Mouse (Mus musculus) embryonic facial prominence, embryonic 14.5 days (tissue): ENCODE data around the gene Gm21988. TPM values are rescaled to one million over a fixed set of nuclear protein-coding genes. Genes with fewer than 3 reads are reported as not detected.

Experiments used
- ATAC-seq: fragments of 200-750 bp; cut with Nextera tagmentation; 2 replicates; pipeline ENCODE4 v1.8.0; 2017; ENCODE audit warnings: low read depth, moderate number of reproducible peaks, moderate TSS enrichment
- DNase-seq: peaks from one replicate; pipeline ENCODE4 v3.0.0-alpha.2; 2015; ENCODE audit warnings: low spot score
- H3K27ac ChIP-seq: fragments of 300-500 bp; sonication (generic); replicated peaks from 2 replicates; pipeline ENCODE4 v1.5.1; 2014; ENCODE audit warnings: low read depth, mild to moderate bottlenecking, low read length, moderate library complexity
- H3K27me3 ChIP-seq: fragments of 300-500 bp; sonication (generic); replicated peaks from 2 replicates; pipeline ENCODE4 v1.6.1; 2014; ENCODE audit warnings: low read length; ENCODE audit not compliant: control insufficient read depth, insufficient read depth
- H3K36me3 ChIP-seq: fragments of 300-500 bp; sonication (generic); 2 replicates; pipeline ENCODE4 v1.6.1; 2014; ENCODE audit warnings: low read length, mixed read lengths; ENCODE audit not compliant: control insufficient read depth, insufficient read depth
- H3K4me1 ChIP-seq: fragments of 300-500 bp; sonication (generic); 2 replicates; pipeline ENCODE4 v1.6.1; 2014; ENCODE audit warnings: antibody characterized with exemption, low read length; ENCODE audit not compliant: control insufficient read depth, insufficient read depth
- H3K4me2 ChIP-seq: fragments of 300-500 bp; sonication (generic); 2 replicates; pipeline ENCODE4 v1.6.1; 2014; ENCODE audit warnings: low read depth, mild to moderate bottlenecking, low read length, moderate library complexity, mixed read lengths
- H3K4me3 ChIP-seq: fragments of 300-500 bp; sonication (generic); 2 replicates; pipeline ENCODE4 v1.5.1; 2014; ENCODE audit warnings: low read depth, mild to moderate bottlenecking, low read length
- H3K9ac ChIP-seq: fragments of 300-500 bp; sonication (generic); 2 replicates; pipeline ENCODE4 v1.6.1; 2014; ENCODE audit warnings: low read depth, mild to moderate bottlenecking, low read length, moderate library complexity, mixed read lengths
- H3K9me3 ChIP-seq: fragments of 300-500 bp; sonication (generic); 2 replicates; pipeline ENCODE4 v1.6.1; 2016; ENCODE audit warnings: low read length; ENCODE audit not compliant: control insufficient read depth
- WGBS: fragments of 180-500 bp; shearing (Covaris S2); extraction: QIAGEN DNeasy Blood & Tissue Kit; methylation state at CpG from one replicate; pipeline ENCODE4 v1.1.7; 2014; 5-methylcytosine and 5-hydroxymethylcytosine counted together
- polyA plus RNA-seq: library from polyadenylated mRNA; unstranded; fragments of >200 nt; fragmentation: Nextera tagmentation; extraction: Ambion mirVana; gene quantifications from 2 replicates; pipeline ENCODE4 v1.2.1, GENCODE M21; 2014

Gene Gm21988
- polyA plus RNA-seq, 1 experiment from 2014 or later, result 12.2 TPM

DNA sequence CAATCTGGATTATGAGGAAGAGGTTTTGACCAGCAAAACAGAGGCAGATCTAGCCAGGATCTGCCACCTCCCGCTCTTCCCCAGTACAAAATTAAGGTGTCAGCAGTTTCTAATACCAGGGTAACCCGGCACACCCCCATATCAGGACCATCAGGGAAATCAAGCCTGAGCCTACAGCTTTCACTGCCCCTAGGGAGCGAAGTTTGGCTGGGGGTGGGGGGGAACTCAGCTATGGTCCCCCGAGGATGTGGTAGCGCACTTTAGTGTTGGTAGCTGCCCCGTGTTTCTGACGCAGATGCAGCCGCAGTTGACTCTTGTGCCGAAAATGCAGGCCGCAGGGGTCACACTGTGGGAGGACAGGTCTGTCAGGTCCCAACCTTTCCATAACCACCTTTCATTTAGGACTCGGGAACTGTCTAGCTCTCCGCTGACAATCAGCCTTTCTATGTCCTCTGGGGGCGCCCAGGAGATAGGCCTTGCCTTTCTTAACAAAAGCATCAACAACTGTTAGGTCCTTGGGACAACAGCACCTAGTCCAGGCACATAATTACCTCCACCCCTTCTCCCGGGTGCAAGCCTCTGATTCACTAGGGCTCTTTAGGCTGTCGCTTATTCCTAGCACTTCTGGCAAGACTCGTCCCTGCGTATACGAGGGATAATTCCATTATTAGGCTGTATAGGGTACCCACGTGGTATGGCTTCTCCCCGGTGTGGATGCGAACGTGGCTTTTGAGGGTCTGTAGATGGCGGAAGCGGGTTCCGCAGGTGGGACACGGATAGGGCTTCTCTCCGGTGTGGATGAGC, 13.6 kb downstream of the Gm21988 start:
- peak overlapping the region; percentile 49 for H3K4me2 ChIP-seq
- H3K27ac ChIP-seq, result no peak overlapping the region
- WGBS, result 19% methylated on average over 27 of the region's 27 CpGs
- H3K9ac ChIP-seq, result peak overlapping the region; percentile 38
- no peaks in the 10 kb centered on the region for H3K36me3 ChIP-seq
- peak overlapping the region; percentile 26 for H3K4me3 ChIP-seq
- DNase-seq (no peak), ATAC-seq (no peak; the same call in 1 of the 2 replicates)
- peaks cover 70% of the 10 kb centered on the region for H3K27me3 ChIP-seq
- no peaks in the 10 kb centered on the region for H3K4me1 ChIP-seq
- H3K9me3 ChIP-seq, result no peaks in the 10 kb centered on the region

DNA sequence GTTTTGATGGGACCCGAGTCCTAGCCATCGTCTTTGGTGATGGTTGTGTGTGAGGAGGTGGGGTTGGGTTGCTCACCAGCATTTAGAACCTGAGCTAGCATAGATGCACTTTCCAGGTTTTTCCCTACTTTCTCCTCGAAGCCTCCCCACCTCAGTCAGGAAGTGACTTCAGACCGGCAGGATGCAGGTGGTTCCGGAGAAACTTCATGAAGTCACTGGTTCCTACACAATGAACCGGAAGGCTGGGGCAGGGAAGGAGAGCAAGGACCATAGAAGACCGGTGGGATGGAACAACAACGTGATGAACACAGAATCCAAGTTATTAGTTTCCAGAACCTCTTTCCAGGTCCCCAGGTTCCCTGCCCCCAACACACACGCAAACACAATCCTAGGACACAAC, 15.9 kb downstream of the Gm21988 start:
- Histone ChIP-seq H3K9me3 (no peaks in the 10 kb centered on the region), H3K27me3 (peaks cover 50% of the 10 kb centered on the region), H3K27ac (no peak overlapping the region; the same call in 1 of the 2 replicates), H3K4me1 (no peaks in the 10 kb centered on the region; the same call in 1 of the 2 replicates), H3K4me2 (no peak overlapping the region; the same call in 1 of the 2 replicates), H3K36me3 (no peaks in the 10 kb centered on the region), H3K9ac (no peak overlapping the region), H3K4me3 (no peak overlapping the region)
- ATAC-seq (no peak), DNase-seq (no peak)
- WGBS, result 86% methylated on average over 9 of the region's 9 CpGs

DNA sequence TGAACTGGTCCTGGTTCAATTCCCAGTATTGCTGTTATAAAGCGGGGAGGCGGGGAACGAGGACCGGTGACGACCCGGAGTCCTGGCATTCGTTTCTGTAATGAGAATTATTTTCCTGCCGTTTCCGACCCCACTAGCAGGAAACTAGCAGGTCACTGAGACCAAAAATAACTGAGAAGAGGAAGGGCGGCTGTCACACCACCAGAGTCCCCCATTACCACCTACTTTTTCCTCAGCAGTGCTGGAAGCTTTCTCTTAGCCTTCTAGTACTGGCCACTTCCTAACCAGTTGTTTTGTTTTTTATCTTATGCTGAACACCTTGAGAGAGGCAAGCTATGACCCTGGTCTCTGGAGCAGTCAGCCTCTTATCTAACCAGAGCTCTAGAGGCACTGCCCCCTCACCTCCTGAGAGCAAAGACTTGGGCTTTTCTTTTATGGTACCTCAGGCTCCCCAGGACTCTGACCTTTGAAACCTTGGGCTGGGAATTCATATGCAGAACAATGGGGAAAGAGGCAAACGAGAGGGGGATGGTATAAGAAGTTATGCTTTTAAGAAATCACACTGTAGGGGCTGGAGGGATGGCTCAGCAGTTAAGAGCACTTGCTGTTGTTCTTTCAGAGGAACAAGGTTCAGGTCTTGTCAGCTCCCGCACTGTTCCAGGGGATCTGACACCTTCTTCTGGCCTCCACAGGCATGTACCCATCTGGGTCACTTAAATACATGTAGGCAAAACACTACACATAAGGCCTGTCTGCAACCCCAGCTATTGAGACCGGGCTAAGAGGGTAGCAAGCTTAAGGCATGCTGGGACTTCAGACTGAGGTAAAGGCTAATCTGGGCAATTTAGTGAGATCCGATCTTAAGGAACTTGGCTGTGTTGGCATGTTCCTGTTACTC, 17.8 kb downstream of the Gm21988 start:
- no peak for ATAC-seq
- Histone ChIP-seq H3K27ac (peak overlapping the region; percentile 71), H3K27me3 (peaks cover 39% of the 10 kb centered on the region), H3K9ac (peak overlapping the region; percentile 57), H3K36me3 (0 out of 2 replicates have a peak, but pooled peaks cover 3% of the 10 kb centered on the region), H3K9me3 (no peaks in the 10 kb centered on the region), H3K4me2 (peak overlapping the region; percentile 94), H3K4me1 (no peaks in the 10 kb centered on the region; the same call in 1 of the 2 replicates), H3K4me3 (peak overlapping the region; percentile 53)
- 7% methylated on average over 14 of the region's 14 CpGs for WGBS
- no peak for DNase-seq

DNA sequence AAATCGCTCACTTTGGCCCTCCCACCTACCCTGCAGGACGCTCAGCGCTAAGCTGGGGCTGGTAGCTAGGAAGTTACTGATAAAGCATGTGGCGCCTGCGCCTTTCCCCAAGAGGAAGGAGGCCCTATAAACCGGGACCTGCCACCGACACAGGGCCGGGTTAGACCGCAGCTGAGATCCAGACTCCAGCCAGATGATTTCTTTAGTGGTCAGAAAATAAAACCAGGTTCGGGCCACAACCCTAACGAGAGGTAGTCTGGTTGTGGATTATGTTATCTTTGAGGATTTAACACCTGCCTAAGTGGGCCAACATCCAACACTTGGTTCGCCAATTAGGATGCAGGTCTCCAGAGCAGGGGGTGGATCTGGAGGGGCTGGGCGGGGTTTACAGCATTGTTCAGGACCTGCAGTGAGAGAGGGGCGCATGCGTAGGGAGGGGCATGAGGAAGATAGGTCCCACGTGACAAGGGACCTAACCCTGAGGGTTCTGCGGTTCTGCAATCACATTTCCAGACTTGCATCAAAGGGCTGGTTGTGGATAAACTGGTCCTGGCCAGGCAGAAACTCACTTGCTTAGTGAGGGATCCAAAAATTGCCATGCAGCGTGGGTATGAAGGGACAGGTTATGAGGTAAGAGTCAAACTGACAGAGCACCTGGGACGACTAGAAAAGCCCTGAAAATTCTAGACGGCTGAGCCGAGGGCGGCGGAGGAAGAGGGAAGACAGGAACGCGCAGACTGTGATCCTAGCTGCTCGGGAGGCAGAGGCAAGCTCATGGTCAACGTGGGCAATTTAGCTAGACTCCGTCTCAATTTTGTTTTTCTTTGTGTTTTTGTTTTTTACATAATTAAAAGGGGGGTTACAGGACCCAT, 18.7 kb downstream of the Gm21988 start, which contains the start of gene Slc16a13:
Slc16a13 (minus strand) TSS at position 334 of the 872 bp plus-strand sequence.
- Histone ChIP-seq H3K27me3 (peaks cover 39% of the 10 kb centered on the region), H3K4me3 (peak within 1 kb of the TSS; percentile 53), H3K27ac (peak within 1 kb of the TSS; percentile 71), H3K36me3 (peaks cover 3% of the 10 kb centered on the region; the same call in 1 of the 2 replicates), H3K9me3 (no peaks in the 10 kb centered on the region), H3K9ac (peak within 1 kb of the TSS; percentile 70), H3K4me1 (no peaks in the 10 kb centered on the region; the same call in 1 of the 2 replicates), H3K4me2 (peak within 1 kb of the TSS; percentile 94)
- DNase-seq (peak; percentile 99), ATAC-seq (peak; percentile 96)
- WGBS, result under 1% methylated on average over 28 of the region's 28 CpGs

DNA sequence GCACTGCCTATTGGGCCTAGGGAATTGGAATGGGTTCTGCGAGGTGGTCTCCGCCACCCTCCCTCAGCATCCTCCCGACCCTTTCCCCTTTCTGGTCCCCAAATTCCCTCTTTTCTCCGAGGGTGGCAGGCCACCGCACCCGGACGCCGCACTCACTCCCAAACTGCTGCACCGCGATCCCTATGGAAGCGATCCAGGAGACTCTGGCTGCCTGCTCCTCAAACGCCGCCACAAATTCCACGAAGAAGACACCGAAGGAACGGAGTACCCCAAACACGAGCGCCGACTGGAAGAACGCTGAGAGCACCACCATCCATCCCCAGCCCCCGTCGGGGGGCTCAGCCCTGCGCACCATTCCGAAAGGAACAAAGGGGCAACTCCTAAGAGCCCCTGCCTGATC, 19.3 kb downstream of the Gm21988 start:
- Histone ChIP-seq H3K9ac (peak overlapping the region; percentile 70), H3K36me3 (peaks cover 3% of the 10 kb centered on the region; the same call in 1 of the 2 replicates), H3K27me3 (peaks cover 39% of the 10 kb centered on the region), H3K27ac (peak overlapping the region; percentile 41), H3K9me3 (no peaks in the 10 kb centered on the region), H3K4me2 (peak overlapping the region; percentile 94), H3K4me3 (peak overlapping the region; percentile 53), H3K4me1 (peaks cover under 1% of the 10 kb centered on the region; the same call in 1 of the 2 replicates)
- no peak for DNase-seq
- ATAC-seq, result no peak
- WGBS, result 2% methylated on average over 22 of the region's 24 CpGs

DNA sequence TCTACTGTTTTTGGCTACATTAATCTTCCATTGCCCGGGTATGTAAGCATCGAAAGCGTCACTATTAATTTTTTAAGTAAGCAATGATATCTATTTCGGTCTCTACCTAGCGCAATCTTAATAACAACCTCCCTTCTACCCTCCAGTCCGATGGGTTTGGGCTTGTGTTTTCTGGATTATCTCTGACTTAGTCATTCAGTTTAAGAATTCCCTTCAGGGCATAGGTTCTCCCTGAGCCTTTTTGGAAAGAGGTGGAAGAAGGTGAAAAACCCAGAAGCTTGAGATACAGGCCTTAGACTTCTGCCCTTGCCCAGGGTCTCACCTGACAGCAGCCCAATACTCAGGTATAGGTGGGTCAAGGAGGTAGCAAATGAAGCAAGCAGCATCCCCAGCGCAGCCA, 19.8 kb downstream of the Gm21988 start:
- ATAC-seq (no peak), DNase-seq (no peak)
- Histone ChIP-seq H3K4me3 (peak overlapping the region; percentile 53), H3K27me3 (peaks cover 39% of the 10 kb centered on the region), H3K36me3 (peaks cover 3% of the 10 kb centered on the region; the same call in 1 of the 2 replicates), H3K9me3 (no peaks in the 10 kb centered on the region), H3K4me1 (peaks cover 5% of the 10 kb centered on the region), H3K9ac (peak overlapping the region; percentile 70), H3K4me2 (peak overlapping the region; percentile 94), H3K27ac (no peak overlapping the region)
- WGBS, result 55% methylated on average over 7 of the region's 7 CpGs

DNA sequence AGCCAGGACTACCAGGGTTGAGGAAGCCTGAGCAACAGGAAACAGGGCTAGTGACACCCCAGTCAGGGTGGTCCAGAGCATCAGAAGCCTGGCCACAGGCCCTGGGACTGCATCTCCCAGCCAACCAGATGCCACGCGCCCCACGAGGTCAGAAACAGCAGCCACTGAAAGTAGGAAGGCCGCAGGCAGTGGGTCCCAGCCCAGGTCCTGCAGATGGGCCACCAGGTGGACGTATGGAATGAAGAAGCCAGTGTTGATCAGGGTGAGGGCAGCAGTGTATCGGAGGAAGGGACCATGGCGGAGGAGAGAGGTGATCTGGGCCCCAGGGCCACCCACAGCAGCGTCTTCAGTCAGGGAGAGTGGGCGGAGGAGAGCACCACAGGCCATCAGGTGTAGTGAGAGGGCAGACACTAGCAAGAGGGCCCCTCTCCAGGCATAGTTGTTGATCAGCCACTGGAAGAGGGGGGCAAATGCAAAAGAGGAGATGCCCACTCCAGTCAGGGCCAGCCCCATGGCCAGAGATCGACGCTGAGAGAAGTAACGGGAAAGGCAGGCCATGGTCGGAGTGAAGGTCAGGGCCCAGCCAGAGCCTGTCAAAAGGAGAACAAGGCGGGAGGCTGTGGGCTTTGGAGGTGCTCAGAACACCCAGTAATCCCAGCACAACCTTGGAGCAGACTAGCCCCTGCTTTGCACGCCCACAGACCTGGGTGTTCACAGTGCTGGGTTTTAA, 20.7 kb downstream of the Gm21988 start:
- DNase-seq (no peak), ATAC-seq (no peak)
- Histone ChIP-seq H3K27ac (no peak overlapping the region), H3K9me3 (no peaks in the 10 kb centered on the region), H3K4me3 (no peak overlapping the region), H3K27me3 (peaks cover 39% of the 10 kb centered on the region), H3K4me1 (peaks cover 14% of the 10 kb centered on the region), H3K4me2 (peak overlapping the region; percentile 94), H3K9ac (no peak overlapping the region), H3K36me3 (peaks cover 3% of the 10 kb centered on the region; the same call in 1 of the 2 replicates)
- WGBS, result 82% methylated on average over 12 of the region's 15 CpGs
